ENCODE assay signal across 8 mouse cellular contexts in the genomic region with DNA sequence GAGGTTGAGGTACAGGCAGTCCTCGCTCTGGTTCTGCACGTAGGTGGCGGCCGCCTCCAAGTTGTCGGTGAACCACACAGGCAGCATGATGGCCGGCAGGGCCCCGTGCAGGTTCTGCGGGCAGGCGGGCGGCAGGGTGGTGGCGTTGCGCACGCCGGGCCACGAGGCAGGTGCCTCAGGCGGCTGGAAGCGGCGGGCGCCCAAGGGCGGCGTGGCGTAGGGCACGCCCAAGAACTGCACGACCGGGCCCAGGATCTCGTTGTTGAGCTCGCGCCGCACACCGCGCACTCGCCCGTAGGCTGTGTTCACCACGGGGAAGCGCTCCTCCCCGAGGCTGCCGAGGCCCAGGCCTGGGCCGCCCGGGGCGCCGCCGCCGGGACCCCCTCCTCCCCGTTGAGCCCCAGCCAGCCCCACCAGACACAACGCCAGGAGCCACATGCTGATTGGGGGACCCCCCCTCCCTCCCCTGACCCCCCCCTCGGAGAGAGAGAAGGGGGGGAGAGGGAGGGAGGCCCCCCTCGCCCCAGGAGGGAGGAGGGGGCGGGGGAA. TPM values are rescaled to one million over a fixed set of nuclear protein-coding genes. Genes with fewer than 3 reads are reported as not detected.
DNase-seq lines count a peak whose midpoint lies in the region; ATAC-seq and TF ChIP-seq lines count a peak whose summit lies in the region.

No protein-coding gene starts in this region.

- DNase-seq in heart, postnatal 14 days, result no peak
- peak; percentile 30 to 65 for DNase-seq in kidney, postnatal 25 days
- DNase-seq in midbrain, embryonic 11.5 days (ENCODE audit: low spot score, missing footprints), result peak; percentile 91
- peak; percentile 79 for DNase-seq in stomach, postnatal 0 days (ENCODE audit: low spot score)
- no peak for DNase-seq in left cerebral cortex, postnatal 4 days

- H3K36me3 ChIP-seq in heart, embryonic 15.5 days, result no peaks in the 10 kb centered on the region
- peaks cover 41% of the 10 kb centered on the region for H3K36me3 ChIP-seq in forebrain, embryonic 13.5 days (ENCODE audit: poor library complexity, severe bottlenecking)
- H3K36me3 ChIP-seq in midbrain, embryonic 11.5 days (ENCODE audit: control insufficient read depth, insufficient read depth, low read length), result peaks cover 2% of the 10 kb centered on the region; the same call in 1 of the 2 replicates
- no peaks in the 10 kb centered on the region for H3K36me3 ChIP-seq in stomach, postnatal 0 days (ENCODE audit: control insufficient read depth, insufficient read depth, low read length)

- no peaks in the 10 kb centered on the region for H3K9me3 ChIP-seq in heart, embryonic 15.5 days (replicated peaks)
- no peaks in the 10 kb centered on the region for H3K9me3 ChIP-seq in forebrain, embryonic 13.5 days (replicated peaks)
- no peaks in the 10 kb centered on the region for H3K9me3 ChIP-seq in midbrain, embryonic 11.5 days (ENCODE audit: control insufficient read depth, low read length)
- H3K9me3 ChIP-seq in stomach, postnatal 0 days (ENCODE audit: control insufficient read depth, low read length), result no peaks in the 10 kb centered on the region

- H3K9ac ChIP-seq in heart, embryonic 15.5 days, result peak overlapping the region; percentile 65
- H3K9ac ChIP-seq in forebrain, embryonic 13.5 days, result peak overlapping the region; percentile 96
- peak overlapping the region; percentile 70 for H3K9ac ChIP-seq in midbrain, embryonic 11.5 days (ENCODE audit: low read length)
- H3K9ac ChIP-seq in stomach, postnatal 0 days (ENCODE audit: low read length), result peak overlapping the region; percentile 66

- TF ChIP-seq EP300 in stomach, postnatal 0 days (optimal IDR thresholded peaks at IDR 0.05), result no peak

- peak overlapping the region; percentile 49 for H3K4me3 ChIP-seq in heart, embryonic 15.5 days
- peak overlapping the region; percentile 94 for H3K4me3 ChIP-seq in forebrain, embryonic 13.5 days
- peak overlapping the region; percentile 62 for H3K4me3 ChIP-seq in midbrain, embryonic 11.5 days (ENCODE audit: low read depth, low read length)
- peak overlapping the region; percentile 35 for H3K4me3 ChIP-seq in stomach, postnatal 0 days (ENCODE audit: low read depth, low read length)

- intact Hi-C loops in heart, postnatal 14 days (cut with DNase I), result no loop called here
- intact Hi-C loops in left cerebral cortex, postnatal 4 days (cut with DNase I), result no loop called here

- peaks cover 42% of the 10 kb centered on the region for H3K27me3 ChIP-seq in heart, embryonic 15.5 days
- H3K27me3 ChIP-seq in forebrain, embryonic 13.5 days, result peaks cover 4% of the 10 kb centered on the region; the same call in 1 of the 2 replicates
- H3K27me3 ChIP-seq in midbrain, embryonic 11.5 days (ENCODE audit: control insufficient read depth, insufficient read depth, low read length), result peaks cover 8% of the 10 kb centered on the region; the same call in 1 of the 2 replicates
- H3K27me3 ChIP-seq in stomach, postnatal 0 days (ENCODE audit: control insufficient read depth, insufficient read depth, low read length), result no peaks in the 10 kb centered on the region

- no peak overlapping the region for H3K27ac ChIP-seq in heart, embryonic 15.5 days
- H3K27ac ChIP-seq in forebrain, embryonic 13.5 days, result peak overlapping the region; percentile 96
- no peak overlapping the region for H3K27ac ChIP-seq in midbrain, embryonic 11.5 days (ENCODE audit: low read depth, low read length)
- H3K27ac ChIP-seq in stomach, postnatal 0 days (replicated peaks), result peak overlapping the region; percentile 30; the same call in 1 of the 2 replicates

- peak overlapping the region; percentile 92 for H3K4me2 ChIP-seq in heart, embryonic 15.5 days
- H3K4me2 ChIP-seq in forebrain, embryonic 13.5 days, result peak overlapping the region; percentile 94
- peak overlapping the region; percentile 87 for H3K4me2 ChIP-seq in midbrain, embryonic 11.5 days
- peak overlapping the region; percentile 67 for H3K4me2 ChIP-seq in stomach, postnatal 0 days (replicated peaks; ENCODE audit: low read depth)

- peak; percentile 6; the same call in 1 of the 2 replicates for TF ChIP-seq CTCF in stomach, postnatal 0 days (IDR thresholded peaks at IDR 0.05; ENCODE audit: low read depth)

- 8% methylated on average over 39 of the region's 48 CpGs for WGBS in heart, embryonic 15.5 days
- 5% methylated on average over 36 of the region's 48 CpGs for WGBS in forebrain, embryonic 13.5 days
- 6% methylated on average over 43 of the region's 48 CpGs for WGBS in midbrain, embryonic 11.5 days
- WGBS in stomach, postnatal 0 days, result 12% methylated on average over 37 of the region's 48 CpGs

- peaks cover 44% of the 10 kb centered on the region for H3K4me1 ChIP-seq in heart, embryonic 15.5 days (replicated peaks)
- peaks cover 46% of the 10 kb centered on the region for H3K4me1 ChIP-seq in forebrain, embryonic 13.5 days
- peaks cover 34% of the 10 kb centered on the region for H3K4me1 ChIP-seq in midbrain, embryonic 11.5 days (ENCODE audit: control insufficient read depth, insufficient read depth, low read length)
- peaks cover 3% of the 10 kb centered on the region for H3K4me1 ChIP-seq in stomach, postnatal 0 days (replicated peaks; ENCODE audit: control insufficient read depth, insufficient read depth)

- ATAC-seq in heart, embryonic 15.5 days (replicated peaks; ENCODE audit: insufficient number of reproducible peaks, insufficient read depth, low FRiP score, low read depth), result no peak
- peak; percentile 9 for ATAC-seq in activated CD4-positive, CD25-positive, alpha-beta regulatory T cell, adult 4 months
- no peak for ATAC-seq in forebrain, embryonic 13.5 days
- no peak for ATAC-seq in midbrain, embryonic 11.5 days (ENCODE audit: low FRiP score)
- peak; percentile 18; the same call in 1 of the 2 replicates for ATAC-seq in stomach, postnatal 0 days (ENCODE audit: low FRiP score, low TSS enrichment)

RNA-seq across cellular contexts. Expression of gene Nlgn2, which starts 3.5 kb away (rescaled TPM):
- polyA plus RNA-seq in heart, embryonic 15.5 days (2015; fragmentation: Nextera tagmentation; extraction: Ambion mirVana), result 1.6 and 2.2 TPM in 2 replicates
- 10 to 100 TPM in 1 of 2 experiments, 1 to 10 TPM in 1; 7.9 to 10.4 TPM for total RNA-seq in heart, postnatal 14 days (2021)
- under 1 TPM; 0.59 to 0.66 TPM for polyA plus RNA-seq in activated CD4-positive, CD25-positive, alpha-beta regulatory T cell, adult 4 months (2017; shearing (Covaris generic))
- 16.6 and 17.0 TPM in 2 replicates for polyA plus RNA-seq in forebrain, embryonic 13.5 days (2015; fragmentation: Nextera tagmentation; extraction: Ambion mirVana)
- 9.9 and 10.3 TPM in 2 replicates for polyA plus RNA-seq in midbrain, embryonic 11.5 days (2014; fragmentation: Nextera tagmentation; extraction: Ambion mirVana)
- polyA plus RNA-seq in stomach, postnatal 0 days (2015; fragmentation: Nextera tagmentation; extraction: Ambion mirVana), result 2.5 and 2.7 TPM in 2 replicates
- 100 to 1,000 TPM; 237 to 257 TPM for total RNA-seq in left cerebral cortex, postnatal 4 days (2021)

RNA-seq across cellular contexts. Expression of gene Tmem256, which starts 4.2 kb away (rescaled TPM):
- polyA plus RNA-seq in heart, embryonic 15.5 days (2015; fragmentation: Nextera tagmentation; extraction: Ambion mirVana), result 291 and 359 TPM in 2 replicates
- 100 to 1,000 TPM; 134 to 138 TPM for total RNA-seq in heart, postnatal 14 days (2021)
- 100 to 1,000 TPM; 127 to 138 TPM for polyA plus RNA-seq in activated CD4-positive, CD25-positive, alpha-beta regulatory T cell, adult 4 months (2017; shearing (Covaris generic))
- polyA plus RNA-seq in forebrain, embryonic 13.5 days (2015; fragmentation: Nextera tagmentation; extraction: Ambion mirVana), result 340 and 360 TPM in 2 replicates
- polyA plus RNA-seq in midbrain, embryonic 11.5 days (2014; fragmentation: Nextera tagmentation; extraction: Ambion mirVana), result 285 and 287 TPM in 2 replicates
- 329 and 366 TPM in 2 replicates for polyA plus RNA-seq in stomach, postnatal 0 days (2015; fragmentation: Nextera tagmentation; extraction: Ambion mirVana)
- total RNA-seq in left cerebral cortex, postnatal 4 days (2021), result 100 to 1,000 TPM; 140 to 155 TPM

RNA-seq across cellular contexts. Expression of gene Spem1, which starts 12.1 kb away (rescaled TPM):
- not detected in 2 replicates for polyA plus RNA-seq in heart, embryonic 15.5 days (2015; fragmentation: Nextera tagmentation; extraction: Ambion mirVana)
- total RNA-seq in heart, postnatal 14 days (2021), result not detected
- polyA plus RNA-seq in activated CD4-positive, CD25-positive, alpha-beta regulatory T cell, adult 4 months (2017; shearing (Covaris generic)), result not detected
- polyA plus RNA-seq in forebrain, embryonic 13.5 days (2015; fragmentation: Nextera tagmentation; extraction: Ambion mirVana), result 0.37 and 0.52 TPM in 2 replicates
- 0.12 TPM in 1 of 2 replicates, not detected in the other for polyA plus RNA-seq in midbrain, embryonic 11.5 days (2014; fragmentation: Nextera tagmentation; extraction: Ambion mirVana)
- polyA plus RNA-seq in stomach, postnatal 0 days (2015; fragmentation: Nextera tagmentation; extraction: Ambion mirVana), result not detected in 2 replicates
- total RNA-seq in left cerebral cortex, postnatal 4 days (2021), result 1 to 10 TPM in 1 of 2 experiments, under 1 TPM in 1; 0.93 to 1.1 TPM

RNA-seq across cellular contexts. Expression of gene Plscr3, which starts 12.1 kb away (rescaled TPM):
- polyA plus RNA-seq in heart, embryonic 15.5 days (2015; fragmentation: Nextera tagmentation; extraction: Ambion mirVana), result 68.5 and 81.4 TPM in 2 replicates
- total RNA-seq in heart, postnatal 14 days (2021), result 10 to 100 TPM; 34.0 to 35.9 TPM
- 10 to 100 TPM; 15.4 to 17.5 TPM for polyA plus RNA-seq in activated CD4-positive, CD25-positive, alpha-beta regulatory T cell, adult 4 months (2017; shearing (Covaris generic))
- polyA plus RNA-seq in forebrain, embryonic 13.5 days (2015; fragmentation: Nextera tagmentation; extraction: Ambion mirVana), result 44.1 and 45.4 TPM in 2 replicates
- polyA plus RNA-seq in midbrain, embryonic 11.5 days (2014; fragmentation: Nextera tagmentation; extraction: Ambion mirVana), result 61.7 and 65.3 TPM in 2 replicates
- polyA plus RNA-seq in stomach, postnatal 0 days (2015; fragmentation: Nextera tagmentation; extraction: Ambion mirVana), result 54.4 and 58.4 TPM in 2 replicates
- total RNA-seq in left cerebral cortex, postnatal 4 days (2021), result 10 to 100 TPM; 46.2 to 52.1 TPM

RNA-seq across cellular contexts. Expression of gene Spem2, which starts 15.8 kb away (rescaled TPM):
- polyA plus RNA-seq in heart, embryonic 15.5 days (2015; fragmentation: Nextera tagmentation; extraction: Ambion mirVana), result not detected in 2 replicates
- not detected for total RNA-seq in heart, postnatal 14 days (2021)
- polyA plus RNA-seq in activated CD4-positive, CD25-positive, alpha-beta regulatory T cell, adult 4 months (2017; shearing (Covaris generic)), result not detected
- polyA plus RNA-seq in forebrain, embryonic 13.5 days (2015; fragmentation: Nextera tagmentation; extraction: Ambion mirVana), result not detected in 2 replicates
- polyA plus RNA-seq in midbrain, embryonic 11.5 days (2014; fragmentation: Nextera tagmentation; extraction: Ambion mirVana), result not detected in 2 replicates
- not detected in 2 replicates for polyA plus RNA-seq in stomach, postnatal 0 days (2015; fragmentation: Nextera tagmentation; extraction: Ambion mirVana)
- not detected for total RNA-seq in left cerebral cortex, postnatal 4 days (2021)

Comparison
In these comparisons a context has a peak if more than half of its experiments do, and no peak if none do; other contexts are left out.
1. ATAC-seq: peak in activated CD4-positive, CD25-positive, alpha-beta regulatory T cell, adult 4 months (single experiment) and stomach, postnatal 0 days (single experiment); none in heart, embryonic 15.5 days (single experiment), forebrain, embryonic 13.5 days (single experiment) and midbrain, embryonic 11.5 days (single experiment).
2. H3K27ac ChIP-seq: peak in forebrain, embryonic 13.5 days (single experiment) and stomach, postnatal 0 days (single experiment); none in heart, embryonic 15.5 days (single experiment) and midbrain, embryonic 11.5 days (single experiment).
3. H3K4me3 ChIP-seq: peak in every context shown above with its lines; median percentile 94 in forebrain, embryonic 13.5 days; 62 in midbrain, embryonic 11.5 days; 49 in heart, embryonic 15.5 days; 35 in stomach, postnatal 0 days.
4. DNase-seq: peak in kidney, postnatal 25 days (2 of 2), midbrain, embryonic 11.5 days (single experiment) and stomach, postnatal 0 days (single experiment); none in heart, postnatal 14 days (0 of 2) and left cerebral cortex, postnatal 4 days (single experiment).
5. Peak in every context shown above with its lines, with median percentiles within 50 percentile points of each other: H3K4me2 ChIP-seq and H3K9ac ChIP-seq.